Mouse (Mus musculus) ES-E14 (cell line): Measurements from ENCODE around the gene Nectin3.

Experiments used
- CHD2 ChIP-seq: IDR thresholded peaks from 2 replicates; pipeline ENCODE4 v1.6.1; 2014; ENCODE audit warnings: mild to moderate bottlenecking, low read depth, low read length, inconsistent platforms
- HCFC1 ChIP-seq: IDR thresholded peaks from 2 replicates; pipeline ENCODE4 v1.6.1; 2012; ENCODE audit warnings: low read length, inconsistent platforms, borderline replicate concordance; ENCODE audit not compliant: insufficient read depth
- ZC3H11A ChIP-seq: IDR thresholded peaks from 2 replicates; pipeline ENCODE4 v1.6.1; 2012; ENCODE audit warnings: low read depth, mild to moderate bottlenecking, inconsistent platforms, low read length, borderline replicate concordance
- ZNF384 ChIP-seq: IDR thresholded peaks from 2 replicates; pipeline ENCODE4 v1.6.1; 2012; ENCODE audit warnings: low read depth, low read length, inconsistent platforms

DNA sequence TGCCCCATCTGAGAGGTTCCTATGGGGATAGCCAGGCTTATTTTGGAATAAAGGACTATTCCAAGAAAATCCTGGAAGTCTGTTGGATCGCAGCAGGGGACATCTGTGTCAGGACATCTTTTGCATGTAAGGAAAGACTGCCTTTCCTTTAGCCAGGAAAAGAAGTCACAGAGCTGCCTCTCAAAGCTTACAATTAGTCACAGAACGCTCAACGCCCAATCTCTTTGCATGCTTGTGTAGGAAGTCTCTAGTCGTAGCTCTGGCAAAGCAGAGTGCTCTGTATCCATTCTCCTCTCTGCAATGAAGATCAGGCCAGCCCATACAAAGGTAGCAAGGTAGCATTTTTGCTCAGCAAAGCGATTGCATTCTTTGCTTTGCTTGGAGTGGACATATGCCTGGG, 114.0 kb downstream of the Nectin3 start:
- TF ChIP-seq CHD2, result no peak
- TF ChIP-seq HCFC1, result no peak
- no peak for TF ChIP-seq ZC3H11A
- TF ChIP-seq ZNF384, result no peak
